Mouse (Mus musculus): ENCODE results near the gene Prkn. TPM values are rescaled to one million over a fixed set of nuclear protein-coding genes. Genes with fewer than 3 reads are reported as not detected.

Prkn gene
- polyA plus RNA-seq, 1 experiment from 2014 or later = 2.3 TPM

GRCm38 (mm10) chr17:11332081-11332480, 491.9 kb downstream of the Prkn start:
- WGBS = 63% methylated on average over 8 of the region's 8 CpGs
- DNase-seq (ENCODE audit: low spot score) = no peak
- no peak overlapping the region for H3K27ac ChIP-seq (replicated peaks)
- no peak overlapping the region for H3K4me3 ChIP-seq (ENCODE audit: low read depth, low read length)
- no peaks in the 10 kb centered on the region for H3K36me3 ChIP-seq (ENCODE audit: control insufficient read depth, insufficient read depth, low read length)
- H3K27me3 ChIP-seq (ENCODE audit: control insufficient read depth, insufficient read depth, low read length) = no peaks in the 10 kb centered on the region
- H3K9ac ChIP-seq (ENCODE audit: low read length) = no peak overlapping the region
- no peaks in the 10 kb centered on the region for H3K4me1 ChIP-seq (replicated peaks; ENCODE audit: control insufficient read depth, insufficient read depth)
- H3K9me3 ChIP-seq (ENCODE audit: control insufficient read depth, low read length) = no peaks in the 10 kb centered on the region
- no peak overlapping the region for H3K4me2 ChIP-seq (replicated peaks; ENCODE audit: low read depth)
- no peak for ATAC-seq (ENCODE audit: low FRiP score, low TSS enrichment)
- TF ChIP-seq EP300 (optimal IDR thresholded peaks at IDR 0.05) = no peak
- TF ChIP-seq CTCF (IDR thresholded peaks at IDR 0.05; ENCODE audit: low read depth) = no peak

- ATAC-seq (ENCODE audit: low FRiP score, low TSS enrichment) (no peak), DNase-seq (ENCODE audit: low spot score) (no peak)
- Histone ChIP-seq H3K9ac (ENCODE audit: low read length) (no peak overlapping the region), H3K27ac (replicated peaks) (no peak overlapping the region), H3K9me3 (ENCODE audit: control insufficient read depth, low read length) (no peaks in the 10 kb centered on the region), H3K4me3 (ENCODE audit: low read depth, low read length) (no peak overlapping the region), H3K4me1 (replicated peaks; ENCODE audit: control insufficient read depth, insufficient read depth) (no peaks in the 10 kb centered on the region), H3K27me3 (ENCODE audit: control insufficient read depth, insufficient read depth, low read length) (no peaks in the 10 kb centered on the region), H3K4me2 (replicated peaks; ENCODE audit: low read depth) (no peak overlapping the region), H3K36me3 (ENCODE audit: control insufficient read depth, insufficient read depth, low read length) (no peaks in the 10 kb centered on the region)
- WGBS = 61% methylated on average over 3 of the region's 3 CpGs
- TF ChIP-seq EP300 (optimal IDR thresholded peaks at IDR 0.05) = no peak
- no peak for TF ChIP-seq CTCF (IDR thresholded peaks at IDR 0.05; ENCODE audit: low read depth)
These were observed 493.6 kb downstream of the Prkn start for GRCm38 (mm10) chr17:11333741-11334140.

GRCm38 (mm10) chr17:11336156-11336555, 496.0 kb downstream of the Prkn start:
- H3K9me3 ChIP-seq (ENCODE audit: control insufficient read depth, low read length) = no peaks in the 10 kb centered on the region
- no peak overlapping the region for H3K4me2 ChIP-seq (replicated peaks; ENCODE audit: low read depth)
- H3K9ac ChIP-seq (ENCODE audit: low read length) = no peak overlapping the region
- no peak overlapping the region for H3K27ac ChIP-seq (replicated peaks)
- ATAC-seq (ENCODE audit: low FRiP score, low TSS enrichment) = no peak
- no peaks in the 10 kb centered on the region for H3K27me3 ChIP-seq (ENCODE audit: control insufficient read depth, insufficient read depth, low read length)
- no peaks in the 10 kb centered on the region for H3K36me3 ChIP-seq (ENCODE audit: control insufficient read depth, insufficient read depth, low read length)
- TF ChIP-seq CTCF (IDR thresholded peaks at IDR 0.05; ENCODE audit: low read depth) (no peak), EP300 (optimal IDR thresholded peaks at IDR 0.05) (no peak)
- H3K4me1 ChIP-seq (replicated peaks; ENCODE audit: control insufficient read depth, insufficient read depth) = no peaks in the 10 kb centered on the region
- no peak for DNase-seq (ENCODE audit: low spot score)
- WGBS = 57% methylated on average over 1 of the region's 1 CpGs
- H3K4me3 ChIP-seq (ENCODE audit: low read depth, low read length) = no peak overlapping the region

GRCm38 (mm10) chr17:11340368-11340767, 500.2 kb downstream of the Prkn start:
- no peak overlapping the region for H3K4me2 ChIP-seq (replicated peaks; ENCODE audit: low read depth)
- no peak for DNase-seq (ENCODE audit: low spot score)
- no peak for ATAC-seq (ENCODE audit: low FRiP score, low TSS enrichment)
- no peaks in the 10 kb centered on the region for H3K9me3 ChIP-seq (ENCODE audit: control insufficient read depth, low read length)
- WGBS = 61% methylated on average over 4 of the region's 4 CpGs
- H3K9ac ChIP-seq (ENCODE audit: low read length) = no peak overlapping the region
- no peaks in the 10 kb centered on the region for H3K4me1 ChIP-seq (replicated peaks; ENCODE audit: control insufficient read depth, insufficient read depth)
- H3K4me3 ChIP-seq (ENCODE audit: low read depth, low read length) = no peak overlapping the region
- TF ChIP-seq CTCF (IDR thresholded peaks at IDR 0.05; ENCODE audit: low read depth) (no peak), EP300 (optimal IDR thresholded peaks at IDR 0.05) (no peak)
- H3K27ac ChIP-seq (replicated peaks) = no peak overlapping the region
- no peaks in the 10 kb centered on the region for H3K36me3 ChIP-seq (ENCODE audit: control insufficient read depth, insufficient read depth, low read length)
- H3K27me3 ChIP-seq (ENCODE audit: control insufficient read depth, insufficient read depth, low read length) = no peaks in the 10 kb centered on the region

GRCm38 (mm10) chr17:11346310-11346709, 506.1 kb downstream of the Prkn start:
- DNase-seq (ENCODE audit: low spot score) (no peak), ATAC-seq (ENCODE audit: low FRiP score, low TSS enrichment) (no peak)
- Histone ChIP-seq H3K4me1 (replicated peaks; ENCODE audit: control insufficient read depth, insufficient read depth) (no peaks in the 10 kb centered on the region), H3K27ac (replicated peaks) (no peak overlapping the region), H3K9me3 (ENCODE audit: control insufficient read depth, low read length) (no peaks in the 10 kb centered on the region), H3K4me2 (replicated peaks; ENCODE audit: low read depth) (no peak overlapping the region), H3K36me3 (ENCODE audit: control insufficient read depth, insufficient read depth, low read length) (no peaks in the 10 kb centered on the region), H3K4me3 (ENCODE audit: low read depth, low read length) (no peak overlapping the region), H3K27me3 (ENCODE audit: control insufficient read depth, insufficient read depth, low read length) (no peaks in the 10 kb centered on the region), H3K9ac (ENCODE audit: low read length) (no peak overlapping the region)
- WGBS = 71% methylated on average over 1 of the region's 1 CpGs
- TF ChIP-seq CTCF (IDR thresholded peaks at IDR 0.05; ENCODE audit: low read depth) = no peak
- no peak for TF ChIP-seq EP300 (optimal IDR thresholded peaks at IDR 0.05)

- Histone ChIP-seq H3K27me3 (ENCODE audit: control insufficient read depth, insufficient read depth, low read length) (no peaks in the 10 kb centered on the region), H3K9me3 (ENCODE audit: control insufficient read depth, low read length) (no peaks in the 10 kb centered on the region), H3K9ac (ENCODE audit: low read length) (no peak overlapping the region), H3K4me1 (replicated peaks; ENCODE audit: control insufficient read depth, insufficient read depth) (no peaks in the 10 kb centered on the region), H3K36me3 (ENCODE audit: control insufficient read depth, insufficient read depth, low read length) (no peaks in the 10 kb centered on the region), H3K4me3 (ENCODE audit: low read depth, low read length) (no peak overlapping the region), H3K27ac (replicated peaks) (no peak overlapping the region), H3K4me2 (replicated peaks; ENCODE audit: low read depth) (no peak overlapping the region)
- DNase-seq (ENCODE audit: low spot score) = no peak
- WGBS = 48% methylated on average over 1 of the region's 1 CpGs
- TF ChIP-seq EP300 (optimal IDR thresholded peaks at IDR 0.05) = no peak
- no peak for TF ChIP-seq CTCF (IDR thresholded peaks at IDR 0.05; ENCODE audit: low read depth)
- no peak for ATAC-seq (ENCODE audit: low FRiP score, low TSS enrichment)
These were observed 512.8 kb downstream of the Prkn start for GRCm38 (mm10) chr17:11352778-11353552.
